Mouse (Mus musculus) left cerebral cortex, adult 9 months (tissue): ENCODE data around the gene Hsd17b3.

ENCODE experiments used
- DNase-seq, 2 experiments: peaks; one replicate each; pipeline ENCODE4 v3.0.0; 2022; ENCODE audit warnings: low spot score in 2 of 2

Hsd17b3 gene

DNA sequence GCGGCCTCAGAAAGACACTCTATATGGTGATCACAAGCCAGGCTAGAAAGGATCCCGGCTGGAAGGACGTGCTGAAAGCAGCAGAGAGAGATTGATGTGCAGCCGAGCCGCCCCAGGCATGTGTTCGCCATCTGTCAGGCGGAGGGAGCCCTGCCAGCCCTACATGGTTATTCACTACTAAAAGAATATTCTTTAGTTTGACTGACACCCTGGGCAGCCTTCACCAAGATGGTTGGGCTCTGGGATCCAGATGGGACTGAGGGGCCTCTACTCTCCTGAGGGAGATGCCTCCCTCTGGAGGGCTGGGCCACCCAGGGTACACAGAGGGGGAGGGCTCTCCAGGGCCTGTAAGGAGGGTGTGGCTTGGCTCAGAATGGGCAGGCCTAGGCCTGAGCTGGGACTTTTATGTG lies 68.1 kb downstream of the Hsd17b3 start:
- DNase-seq, result peak in 1 of 2 experiments; percentile 69

DNA sequence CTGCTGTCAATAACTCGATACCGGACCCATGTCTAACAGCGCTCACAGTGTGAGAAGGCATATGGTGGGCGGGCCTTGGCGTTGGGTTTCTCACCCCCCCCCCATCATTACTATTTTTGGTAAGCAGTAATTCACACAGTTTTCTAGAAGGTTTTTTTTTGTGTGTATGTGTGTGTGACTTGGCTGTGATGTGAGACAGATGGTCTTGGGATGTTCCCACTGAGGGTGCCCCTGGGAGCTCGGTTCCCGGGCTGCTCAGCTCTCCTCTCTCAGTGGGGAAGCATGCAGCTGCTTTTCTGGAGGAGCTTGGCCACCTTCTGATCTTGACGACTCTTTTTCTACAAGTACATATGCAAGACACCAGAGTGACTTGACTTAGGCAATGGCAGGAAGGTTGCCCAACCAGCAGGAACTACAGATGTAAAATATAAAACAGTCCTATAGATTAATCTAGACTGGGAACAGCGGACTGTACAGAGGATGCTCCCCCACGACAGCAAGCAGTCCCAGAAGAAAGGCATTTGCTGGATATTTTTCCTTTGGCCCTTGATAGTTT lies 70.4 kb downstream of the Hsd17b3 start:
- no peak for DNase-seq

DNA sequence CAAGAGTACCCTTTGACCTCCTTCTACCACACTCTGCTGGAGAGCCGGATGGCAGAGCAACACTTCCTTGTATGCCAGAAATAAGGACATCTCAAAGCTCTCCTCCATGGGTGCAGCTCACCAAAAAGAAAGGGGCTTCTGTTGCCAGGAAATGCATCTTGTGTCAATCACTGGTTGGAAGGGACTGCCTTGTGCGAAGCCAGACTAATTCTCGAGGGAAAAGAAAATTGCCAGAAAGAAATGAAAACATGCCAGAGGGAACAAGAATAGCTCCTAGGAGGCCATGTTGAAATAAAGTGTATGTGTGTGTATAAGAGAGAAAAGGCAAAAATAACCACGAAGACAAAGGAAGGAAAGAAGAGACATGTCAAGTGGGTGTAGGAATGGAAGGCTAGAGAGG lies 73.0 kb downstream of the Hsd17b3 start:
- no peak for DNase-seq

DNA sequence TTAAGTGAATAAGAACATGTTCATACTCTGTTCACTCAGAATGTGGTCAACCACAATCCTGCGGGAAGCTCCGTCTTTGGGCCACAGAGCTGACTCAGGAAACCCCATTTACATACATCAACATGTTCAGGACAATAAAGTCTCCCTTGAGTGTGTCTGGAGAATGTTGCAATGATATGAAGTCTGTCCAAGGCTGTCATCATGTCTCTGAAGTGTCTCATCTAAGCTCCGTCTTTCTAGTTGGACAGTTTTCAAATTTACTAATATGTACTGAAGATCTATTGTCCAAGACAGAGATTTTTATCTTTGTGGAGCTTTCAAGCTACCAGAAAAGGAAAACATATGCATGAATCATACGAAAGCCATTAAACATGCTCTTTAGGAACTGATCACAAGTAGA lies 77.9 kb downstream of the Hsd17b3 start:
- DNase-seq, result no peak
